Mouse (Mus musculus): Measurements from ENCODE around the gene Hoxd12.

The Hoxd12 gene

DNA sequence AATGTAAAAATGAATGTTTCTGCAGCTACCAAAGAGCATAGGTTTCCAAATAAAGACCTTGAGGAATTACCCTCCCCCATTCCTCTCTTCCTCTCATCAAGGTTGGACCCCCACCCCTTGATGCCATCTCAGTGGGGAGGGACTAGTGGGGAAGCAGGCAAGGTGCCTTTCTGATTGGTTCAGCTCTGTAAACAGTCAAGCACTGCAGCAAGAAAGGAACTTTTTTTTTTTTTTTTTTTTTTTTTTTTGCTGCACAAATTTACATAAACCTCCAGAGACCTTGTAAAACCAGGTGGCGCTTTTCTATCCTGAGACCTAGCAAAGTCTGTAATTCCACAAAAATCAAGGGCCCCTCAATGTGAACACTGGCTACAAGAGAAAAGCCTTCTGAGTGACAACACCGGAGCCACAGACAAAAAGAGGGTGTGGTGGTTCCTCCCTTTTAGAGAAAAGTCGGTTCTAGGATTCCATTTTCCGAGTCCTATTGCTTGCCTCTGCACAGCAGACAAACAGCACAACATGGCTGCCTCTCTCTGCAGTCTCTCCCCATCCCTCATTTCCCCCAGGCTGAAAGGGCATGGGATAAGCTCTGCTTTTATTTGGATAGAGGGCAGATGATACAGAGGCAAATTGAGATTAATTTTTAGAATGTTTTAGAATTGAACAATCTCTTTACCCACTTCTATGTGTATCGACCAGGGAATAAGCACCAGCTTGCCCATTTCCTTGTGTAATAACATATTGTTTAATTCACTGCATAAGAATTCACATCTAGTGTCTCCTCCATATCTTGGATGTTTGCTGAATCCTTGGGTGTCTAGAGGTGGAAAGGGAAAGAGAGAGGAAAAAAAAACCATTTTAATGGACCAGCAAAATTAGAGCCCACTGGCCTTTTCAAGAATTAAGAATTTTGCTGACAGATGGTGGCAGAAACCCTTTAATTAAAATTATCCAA, 34.9 kb downstream of the Hoxd12 start:
- no peak for DNase-seq (ENCODE audit: low spot score in 2 of 2)

- no peak for DNase-seq (ENCODE audit: low spot score in 2 of 2)
Observed at GRCm38 (mm10) chr2:74710929-74711543, 36.2 kb downstream of the Hoxd12 start.

DNA sequence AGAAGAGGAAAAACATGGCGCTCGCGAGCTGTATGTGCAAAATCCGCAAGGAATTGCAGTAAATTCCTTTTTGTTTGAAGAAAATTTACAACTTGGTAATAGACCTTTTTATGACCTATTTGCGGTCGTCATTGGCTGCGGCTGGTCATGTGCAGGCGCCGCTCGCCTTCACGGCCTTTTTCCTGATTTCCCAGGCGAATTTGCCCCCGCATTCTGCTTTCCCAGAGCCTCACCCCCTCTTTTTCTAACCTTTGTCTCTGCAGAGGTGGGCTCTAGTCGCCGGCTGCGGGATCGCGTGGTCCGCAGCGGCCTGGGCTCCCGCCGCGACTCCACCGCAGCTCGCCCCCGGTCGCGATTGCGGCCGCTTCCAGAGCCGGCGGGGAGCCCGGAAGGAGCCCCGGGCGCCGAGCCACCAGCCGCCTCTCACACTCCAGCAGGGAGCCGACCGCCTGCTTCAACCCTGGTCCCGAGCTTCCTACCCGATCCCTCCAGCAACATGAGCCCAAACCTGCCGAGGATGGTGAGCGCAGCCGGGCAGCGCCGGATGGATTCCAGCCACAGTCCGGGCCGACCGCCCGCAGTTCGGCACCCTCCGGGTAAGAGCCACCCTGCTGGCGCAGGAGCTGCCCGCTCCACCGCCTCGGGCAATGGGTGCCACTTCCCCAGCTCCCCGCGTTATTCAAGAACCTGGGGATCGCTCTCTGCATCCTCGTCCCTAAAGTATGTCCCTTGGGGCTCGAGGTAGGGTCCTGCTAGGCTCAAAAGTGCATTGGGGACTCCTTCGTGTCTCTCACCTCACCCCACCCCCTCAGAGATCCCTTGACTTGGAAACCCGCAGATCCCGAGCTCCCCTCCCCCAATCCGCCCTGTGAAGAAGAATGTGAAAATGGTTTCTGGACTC, 37.2 kb downstream of the Hoxd12 start, which contains the start of the genes Hoxd3 and Hoxd4:
TSS of gene Hoxd3 (plus strand) at position 207 of the 901 bp plus-strand sequence.
TSS of gene Hoxd4 (plus strand) at position 209 of the 901 bp plus-strand sequence.
- no peak for DNase-seq (ENCODE audit: low spot score in 2 of 2)

DNA sequence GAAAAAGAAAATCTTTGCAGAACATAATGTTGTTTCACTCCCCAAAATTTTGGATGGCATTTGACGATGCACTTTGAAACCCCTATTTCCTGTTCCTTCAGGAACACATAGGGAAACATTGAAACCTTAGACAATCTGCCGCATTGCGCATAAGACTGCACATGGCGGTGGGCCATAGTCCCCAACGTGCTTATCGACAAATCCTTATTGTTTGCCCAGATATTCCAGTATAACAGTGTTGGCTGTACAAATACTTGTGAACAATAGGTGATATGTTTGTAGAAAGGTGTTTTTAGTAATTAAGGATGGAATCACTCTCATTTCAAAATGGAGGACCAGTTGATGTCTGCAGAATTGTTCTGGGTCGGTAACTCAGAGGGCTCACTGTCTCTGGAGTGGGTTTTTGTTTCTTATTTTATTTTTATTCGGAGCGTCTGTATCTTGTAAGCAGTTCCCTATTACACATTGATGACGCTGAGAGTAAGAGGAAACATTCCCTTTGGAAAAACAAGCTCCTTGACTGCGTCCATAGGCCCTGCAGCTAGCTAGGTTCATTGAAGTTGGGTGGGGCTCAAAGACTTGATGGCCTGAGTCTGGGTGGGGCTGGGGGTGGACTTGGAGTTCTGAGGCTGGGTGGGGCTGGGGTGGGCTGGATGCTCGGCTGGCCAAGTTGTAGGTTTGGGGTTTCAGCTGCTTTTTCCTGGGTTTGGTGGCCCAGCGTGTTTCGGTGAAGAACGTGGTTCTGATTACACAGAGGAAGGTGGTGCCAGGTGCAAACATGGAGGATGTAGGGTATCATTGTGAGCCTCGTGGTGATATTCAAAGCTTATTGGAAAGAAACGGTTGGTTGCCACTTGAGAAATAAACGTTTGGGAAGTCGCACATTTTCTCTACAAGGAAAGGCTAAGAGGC, 38.7 kb downstream of the Hoxd12 start:
- no peak for DNase-seq (ENCODE audit: low spot score in 2 of 2)

- DNase-seq (ENCODE audit: low spot score in 2 of 2): no peak
Observed at GRCm38 (mm10) chr2:74714156-74714789, 39.5 kb downstream of the Hoxd12 start.

- DNase-seq (ENCODE audit: low spot score in 2 of 2): no peak
Observed at GRCm38 (mm10) chr2:74714881-74715280, 40.1 kb downstream of the Hoxd12 start.

DNA sequence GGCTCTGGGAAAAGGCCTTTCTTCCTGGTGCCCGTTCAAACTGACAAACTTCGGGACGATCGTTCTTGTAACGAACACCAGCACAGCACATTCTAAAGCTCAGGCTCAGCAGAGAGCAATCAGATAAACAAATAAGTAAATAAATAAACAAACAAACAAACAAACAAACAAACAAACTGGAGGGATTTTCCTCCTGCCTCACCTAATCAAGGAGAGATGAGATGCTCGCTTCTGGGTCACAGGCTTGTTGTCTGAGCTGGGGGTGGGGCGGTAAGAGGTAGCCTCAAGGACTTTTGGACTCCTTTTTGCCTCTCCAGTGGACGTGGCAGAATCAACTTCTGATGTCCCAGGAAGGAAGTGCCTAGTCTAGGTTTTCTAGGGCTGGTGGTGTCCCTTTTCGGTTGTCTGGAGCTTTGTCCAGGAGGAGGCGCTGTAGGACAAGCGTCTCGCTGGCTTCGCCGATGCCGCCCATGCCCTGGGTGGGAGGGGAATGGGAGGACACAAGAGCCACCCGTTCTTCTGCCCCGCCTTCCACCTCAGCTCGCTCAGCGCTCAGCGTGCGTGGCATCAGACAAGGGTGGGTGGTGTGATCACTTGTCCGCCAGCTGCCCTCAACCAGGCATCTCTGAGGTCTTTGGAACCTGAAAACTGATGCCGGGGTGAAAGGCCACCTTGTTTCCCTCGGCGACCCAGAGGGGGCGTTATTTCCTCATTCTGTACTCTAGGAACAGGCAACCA, 40.9 kb downstream of the Hoxd12 start:
- DNase-seq (ENCODE audit: low spot score in 2 of 2): peak; percentile 68 to 84

DNA sequence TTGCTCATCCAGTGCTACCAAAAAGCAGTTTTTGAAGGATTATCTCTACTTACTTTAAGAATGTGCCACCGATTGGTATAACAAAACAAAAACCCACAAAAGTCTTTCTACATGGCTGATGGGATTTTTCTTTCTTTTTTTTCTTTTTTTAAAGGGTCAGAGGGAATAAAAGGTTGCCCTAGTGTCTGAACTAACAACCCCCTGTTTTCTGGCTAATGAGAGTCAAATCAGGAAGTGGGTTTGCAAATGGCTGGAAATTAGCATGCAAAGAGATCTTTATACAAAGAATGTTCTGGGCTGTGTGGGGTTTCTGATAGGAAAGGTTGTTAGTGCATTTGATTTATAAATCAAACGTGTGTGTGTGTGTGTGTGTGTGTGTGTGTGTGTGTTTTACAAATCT, 45.6 kb downstream of the Hoxd12 start:
- no peak for DNase-seq (ENCODE audit: low spot score in 2 of 2)

- DNase-seq (ENCODE audit: low spot score in 2 of 2): no peak
Observed at GRCm38 (mm10) chr2:74720955-74721491, 46.2 kb downstream of the Hoxd12 start.

DNA sequence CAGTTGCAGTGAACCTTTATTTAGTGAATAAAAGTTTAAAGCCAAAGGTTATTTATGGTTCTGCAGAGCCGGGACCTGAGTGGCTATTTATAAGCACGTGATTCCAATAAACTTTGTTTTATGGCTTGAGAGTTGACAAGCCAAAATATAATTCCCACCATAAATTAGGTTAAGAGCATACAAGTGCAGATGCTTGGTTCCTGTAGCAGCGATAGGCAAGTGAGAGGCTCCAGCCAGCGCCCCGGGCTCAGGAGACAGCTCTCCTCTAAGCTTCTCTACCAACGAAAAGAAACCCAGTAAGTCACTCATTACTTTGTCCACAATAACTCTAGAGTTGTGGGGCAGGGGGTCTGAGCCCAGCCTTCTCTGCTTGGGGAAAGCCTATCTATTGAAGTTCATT, 47.1 kb downstream of the Hoxd12 start:
- no peak for DNase-seq (ENCODE audit: low spot score in 2 of 2)

DNA sequence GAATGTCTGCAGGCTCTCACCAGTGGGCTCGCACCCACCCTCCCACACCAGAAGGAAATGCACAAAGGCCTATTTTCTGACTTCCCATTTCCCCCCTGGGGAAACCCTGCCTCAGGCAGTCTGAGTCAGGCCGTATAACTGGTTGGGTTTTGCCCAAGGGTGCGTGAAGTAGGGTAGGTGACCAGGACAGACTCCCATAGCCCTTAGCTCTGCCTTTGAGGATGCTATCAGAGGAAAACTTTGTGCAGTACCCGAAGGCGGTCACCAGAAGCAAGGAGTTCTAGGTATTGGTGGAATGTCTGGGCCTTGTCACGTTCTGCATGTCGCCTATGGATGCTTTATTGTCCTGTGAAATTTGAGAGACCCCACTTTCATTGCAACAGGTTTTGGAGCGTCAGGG, 48.1 kb downstream of the Hoxd12 start:
- no peak for DNase-seq (ENCODE audit: low spot score in 2 of 2)

- no peak for DNase-seq (ENCODE audit: low spot score in 2 of 2)
Observed at GRCm38 (mm10) chr2:74724244-74725015, 49.6 kb downstream of the Hoxd12 start.

DNA sequence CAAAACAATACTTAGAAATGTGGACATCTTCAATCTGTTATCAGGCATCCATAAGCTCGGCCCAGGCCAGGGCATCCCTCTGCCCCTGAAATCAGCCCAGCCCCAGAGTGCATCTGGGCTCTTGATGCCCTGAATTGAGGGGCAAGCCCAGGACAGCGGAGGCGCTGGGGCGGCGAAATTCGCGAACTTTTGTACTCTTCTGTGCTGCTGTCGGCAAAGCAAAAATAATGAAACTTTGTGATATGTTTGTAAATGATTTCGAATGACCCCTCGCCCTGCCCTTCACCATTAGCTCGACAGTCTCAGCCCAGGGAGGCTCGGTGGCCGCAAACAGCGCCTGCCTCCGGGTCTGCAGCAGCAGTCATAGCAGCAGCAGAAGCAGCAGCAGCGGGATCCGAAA, 50.4 kb downstream of the Hoxd12 start:
- no peak for DNase-seq (ENCODE audit: low spot score in 2 of 2)

DNA sequence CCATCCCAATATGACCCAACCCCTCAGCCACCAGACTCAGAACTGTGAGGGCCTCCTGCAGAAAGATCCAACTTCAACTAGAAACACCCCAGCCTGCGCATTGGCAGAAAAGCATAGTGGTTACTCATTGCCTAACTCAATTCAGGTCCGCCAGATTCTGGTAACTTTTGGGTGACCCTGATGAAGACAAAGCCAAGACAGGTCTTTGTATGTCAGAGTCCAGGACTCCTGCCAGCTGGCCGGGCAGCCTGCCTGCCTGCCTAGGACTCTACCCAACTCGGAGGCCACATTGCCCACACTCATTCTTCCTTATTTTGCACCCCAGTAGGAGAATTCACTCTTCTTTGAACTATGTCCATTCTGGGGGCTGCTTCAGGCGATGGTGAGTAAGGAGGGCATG, 51.7 kb downstream of the Hoxd12 start, which contains the start of gene Gm28230:
TSS of gene Gm28230 (plus strand) at position 178 of the 400 bp plus-strand sequence.
- no peak for DNase-seq (ENCODE audit: low spot score in 2 of 2)

- no peak for DNase-seq (ENCODE audit: low spot score in 2 of 2)
Observed at GRCm38 (mm10) chr2:74726973-74727639, 52.3 kb downstream of the Hoxd12 start.
